Mouse (Mus musculus) CH12.LX (cell line): ENCODE measurements around the gene Mcemp1. TPM values are rescaled to one million over a fixed set of nuclear protein-coding genes. Genes with fewer than 3 reads are reported as not detected.

ENCODE experiments used
- DNase-seq: peaks from one replicate; pipeline ENCODE4 v3.0.0-alpha.2; 2013; ENCODE audit errors: extremely low read depth
- H3K27ac ChIP-seq: 2 replicates; pipeline ENCODE4 v1.5.1; 2012; ENCODE audit warnings: low read depth, mild to moderate bottlenecking, control low read depth, moderate library complexity; ENCODE audit not compliant: insufficient read depth
- H3K27me3 ChIP-seq: replicated peaks from 2 replicates; pipeline ENCODE3; 2012; ENCODE audit warnings: inconsistent platforms
- H3K36me3 ChIP-seq, 2 experiments: replicated peaks in 1 of 2; 2 replicates each; pipeline versions ENCODE3 to v1.6.1; 2012; ENCODE audit warnings: inconsistent platforms in 1 of 2, low read length in 1 of 2, mild to moderate bottlenecking in 1 of 2, mixed read lengths in 1 of 2, moderate library complexity in 1 of 2; ENCODE audit not compliant: control insufficient read depth in 1 of 2, insufficient read depth in 1 of 2
- H3K4me1 ChIP-seq, 2 experiments: 2 replicates each; pipeline ENCODE4 v1.6.1; 2012; ENCODE audit warnings: inconsistent platforms in 1 of 2, moderate library complexity in 1 of 2; ENCODE audit not compliant: insufficient read depth in 2 of 2, control insufficient read depth in 1 of 2
- H3K4me2 ChIP-seq: 2 replicates; pipeline ENCODE4 v1.6.1; 2012; ENCODE audit warnings: low read depth, mild to moderate bottlenecking, control low read depth; ENCODE audit not compliant: poor library complexity, insufficient read depth, severe bottlenecking
- H3K4me3 ChIP-seq, 3 experiments: fragments of 150-350 bp in 1 of 3; sonication (generic) in 1 of 3; replicated peaks in 1 of 3; 2 replicates each; pipeline versions ENCODE3 to v1.5.1; 2011 to 2012; ENCODE audit warnings: low read depth in 2 of 3, low read length in 2 of 3, mild to moderate bottlenecking in 2 of 3, moderate library complexity in 2 of 3, control low read depth in 1 of 3, improper control_type of control experiment in 1 of 3, inconsistent platforms in 1 of 3, mixed read lengths in 1 of 3; ENCODE audit not compliant: poor library complexity in 1 of 3
- H3K79me2 ChIP-seq: replicated peaks from 2 replicates; pipeline ENCODE4 v1.6.1; 2012; ENCODE audit warnings: mild to moderate bottlenecking, moderate library complexity; ENCODE audit not compliant: control insufficient read depth, poor library complexity, insufficient read depth, severe bottlenecking; ENCODE audit errors: extremely low read depth
- H3K9ac ChIP-seq: 2 replicates; pipeline ENCODE4 v1.6.1; 2012; ENCODE audit warnings: low read depth, mild to moderate bottlenecking, control low read depth, moderate library complexity; ENCODE audit not compliant: insufficient read depth
- H3K9me3 ChIP-seq: replicated peaks from 2 replicates; pipeline ENCODE3; 2012; ENCODE audit warnings: low read length, inconsistent platforms, mixed read lengths
- BHLHE40 ChIP-seq: IDR thresholded peaks from 2 replicates; pipeline ENCODE4 v1.6.1; 2011; ENCODE audit warnings: mild to moderate bottlenecking, low read depth, low read length, improper control_type of control experiment
- CHD1 ChIP-seq: IDR thresholded peaks from 2 replicates; pipeline ENCODE4 v1.6.1; 2012; ENCODE audit warnings: low read depth, low read length, improper control_type of control experiment, inconsistent platforms
- CTCF ChIP-seq, 2 experiments: IDR thresholded peaks in 1 of 2; conservative IDR thresholded peaks in 1 of 2; 2 replicates each; pipeline ENCODE4 v1.5.1; 2011 to 2012; ENCODE audit warnings: low read depth in 2 of 2, low read length in 2 of 2, improper control_type of control experiment in 1 of 2, inconsistent platforms in 1 of 2, mild to moderate bottlenecking in 1 of 2, moderate library complexity in 1 of 2
- IRF4 ChIP-seq: IDR thresholded peaks from 2 replicates; pipeline ENCODE4 v1.6.1; 2014; ENCODE audit warnings: low read depth, mild to moderate bottlenecking, inconsistent platforms, low read length, improper control_type of control experiment
- JUN ChIP-seq: IDR thresholded peaks from 2 replicates; pipeline ENCODE4 v1.6.1; 2011; ENCODE audit warnings: low read depth, mild to moderate bottlenecking, low read length, improper control_type of control experiment, moderate library complexity; ENCODE audit not compliant: insufficient read depth
- MEF2A ChIP-seq: IDR thresholded peaks from 2 replicates; pipeline ENCODE4 v1.6.1; 2014; ENCODE audit warnings: low read depth, mild to moderate bottlenecking, inconsistent platforms, low read length, improper control_type of control experiment, borderline replicate concordance
- NELFE ChIP-seq: IDR thresholded peaks from 2 replicates; pipeline ENCODE4 v1.6.1; 2011; ENCODE audit warnings: low read depth, low read length, improper control_type of control experiment
- NRF1 ChIP-seq: IDR thresholded peaks from 2 replicates; pipeline ENCODE4 v1.6.1; 2014; ENCODE audit warnings: low read depth, mild to moderate bottlenecking, inconsistent platforms, low read length, improper control_type of control experiment, moderate library complexity
- PAX5 ChIP-seq: IDR thresholded peaks from 2 replicates; pipeline ENCODE4 v1.6.1; 2012; ENCODE audit warnings: low read length, inconsistent platforms, mixed read lengths
- RCOR1 ChIP-seq: conservative IDR thresholded peaks from 2 replicates; pipeline ENCODE4 v1.6.1; 2012; ENCODE audit warnings: low read depth, mild to moderate bottlenecking, inconsistent platforms, low read length, improper control_type of control experiment
- SIN3A ChIP-seq: IDR thresholded peaks from 2 replicates; pipeline ENCODE4 v1.6.1; 2012; ENCODE audit warnings: low read length, improper control_type of control experiment, inconsistent platforms
- TBP ChIP-seq: conservative IDR thresholded peaks from 2 replicates; pipeline ENCODE4 v1.6.1; 2011; ENCODE audit warnings: low read depth, low read length, improper control_type of control experiment
- UBTF ChIP-seq: IDR thresholded peaks from 2 replicates; pipeline ENCODE4 v1.6.1; 2012; ENCODE audit warnings: low read depth, mild to moderate bottlenecking, inconsistent platforms, low read length, improper control_type of control experiment, moderate library complexity
- USF2 ChIP-seq: conservative IDR thresholded peaks from 2 replicates; pipeline ENCODE4 v1.6.1; 2011; ENCODE audit warnings: low read depth, low read length, improper control_type of control experiment
- ZKSCAN1 ChIP-seq: IDR thresholded peaks from 2 replicates; pipeline ENCODE4 v1.6.1; 2012; ENCODE audit warnings: low read depth, inconsistent platforms, low read length, improper control_type of control experiment, borderline replicate concordance
- ZNF384 ChIP-seq: IDR thresholded peaks from 2 replicates; pipeline ENCODE4 v1.6.1; 2012; ENCODE audit warnings: low read depth, low read length, improper control_type of control experiment, inconsistent platforms
- dilution Hi-C: fragments of 300-500 bp; cut with MboI; formaldehyde crosslinking; loops from 2 replicates; pipeline ENCODE4 v1.14.3; 2020; ENCODE audit warnings: low sequenced_read_pairs; ENCODE audit not compliant: extremely low pct_unique_long_range_greater_than_20kb, extremely low pct_ligation_motif_present
- in situ Hi-C: fragments of 300-500 bp; cut with MboI; formaldehyde crosslinking; loops from 3 replicates; pipeline ENCODE4 v1.14.3; 2019; ENCODE audit warnings: low sequenced_read_pairs, low pct_ligation_motif_present, low pct_unique_long_range_greater_than_20kb, mixed read lengths
- polyA plus RNA-seq: library from polyadenylated mRNA; unstranded; fragments of >175 nt; gene quantifications from 2 replicates; pipeline ENCODE4 v1.2.1, GENCODE M21; 2012; ENCODE audit warnings: low read depth; ENCODE audit not compliant: insufficient read length
- total RNA-seq, 2 experiments: library from RNA; depleted of rRNA; stranded (reverse); fragments of 300-350 nt in 1 of 2; fragments of >200 nt in 1 of 2; gene quantifications; 2 replicates each; pipeline ENCODE4 v1.2.3; 2012 to 2014

Mcemp1 gene
- total and polyA plus RNA-seq, 3 experiments: 0.36 to 0.39 TPM; not detected in 1

DNA sequence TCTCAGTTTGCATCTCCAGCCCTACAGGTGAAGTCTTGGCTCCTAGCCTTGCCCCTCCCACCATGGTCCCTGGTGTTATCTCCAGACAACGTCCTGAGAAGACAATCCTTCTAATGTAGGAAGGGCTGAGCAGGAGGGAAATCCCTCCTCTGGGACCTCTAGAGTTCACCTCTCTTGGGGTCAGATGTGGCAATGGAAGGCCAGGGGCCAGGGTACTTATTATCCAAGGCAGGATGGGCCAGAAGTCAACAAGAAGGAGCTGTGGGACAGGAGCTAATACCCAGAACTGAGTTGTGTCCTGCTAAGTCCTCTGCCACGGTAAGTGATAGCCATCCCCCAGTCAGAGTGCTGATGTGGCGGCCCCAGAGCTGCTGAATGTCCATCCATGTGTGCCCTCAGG lies 10.0 kb upstream of the Mcemp1 start, which contains the start of gene Retn:
Gene Retn (plus strand): TSS at position 245 of the 400 bp plus-strand sequence.
- dilution Hi-C loops: no loop called here
- no peaks in the 10 kb centered on the region for H3K9me3 ChIP-seq
- H3K27ac ChIP-seq: no peak within 1 kb of the TSS
- in situ Hi-C loops: no loop called here
- no peak within 1 kb of the TSS for H3K4me3 ChIP-seq
- no peak for DNase-seq
- TF ChIP-seq ZKSCAN1 (no peak), IRF4 (no peak), RCOR1 (no peak), NRF1 (no peak), SIN3A (no peak), MEF2A (no peak), NELFE (no peak), TBP (no peak), PAX5 (no peak), JUN (no peak), CHD1 (no peak), ZNF384 (no peak), BHLHE40 (no peak)
- no peak within 1 kb of the TSS for H3K9ac ChIP-seq
- H3K4me2 ChIP-seq: peak within 1 kb of the TSS; percentile 42; the same call in 1 of the 2 replicates
- no peaks in the 10 kb centered on the region for H3K36me3 ChIP-seq
- H3K4me1 ChIP-seq: peaks cover 5 to 26% of the 10 kb centered on the region in 2 experiments
- H3K79me2 ChIP-seq: no peaks in the 10 kb centered on the region
- H3K27me3 ChIP-seq: no peaks in the 10 kb centered on the region

DNA sequence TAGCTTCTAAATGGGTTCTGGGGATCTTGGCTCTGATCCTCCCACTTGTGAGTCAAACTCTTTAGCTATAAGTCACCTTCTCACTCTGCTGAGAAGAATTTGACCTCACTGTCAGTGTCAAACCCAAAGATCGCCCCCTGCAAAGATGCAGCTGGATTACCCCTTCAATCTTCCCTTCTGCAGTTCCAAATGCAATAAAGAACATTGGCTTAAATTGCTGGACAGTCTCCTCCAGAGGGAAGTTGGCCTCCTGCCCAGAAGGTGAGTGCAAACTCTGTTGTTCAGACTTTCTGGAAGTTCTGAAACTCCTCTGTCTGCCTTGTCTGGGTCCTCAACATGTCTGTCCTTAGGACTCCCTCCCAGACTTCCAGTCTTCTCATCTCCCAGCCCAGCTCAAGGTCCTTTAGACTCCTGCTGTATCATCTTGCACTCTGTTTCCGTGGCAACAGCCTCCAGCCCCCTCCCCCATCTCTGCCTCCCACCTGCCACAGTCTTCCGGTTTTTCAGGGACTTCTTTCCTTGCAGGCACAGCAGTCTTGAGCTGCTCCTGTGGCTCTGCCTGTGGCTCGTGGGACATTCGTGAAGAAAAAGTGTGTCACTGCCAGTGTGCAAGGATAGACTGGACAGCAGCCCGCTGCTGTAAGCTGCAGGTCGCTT lies 8.7 kb upstream of the Mcemp1 start:
- TF ChIP-seq PAX5: no peak
- no peak for TF ChIP-seq CTCF (conservative IDR thresholded peaks at IDR 0.05 in 1 of 2, IDR thresholded peaks at IDR 0.05 in 1 of 2; ENCODE audit: low read depth in 2 of 2, low read length in 2 of 2)
- no peak for TF ChIP-seq UBTF
- TF ChIP-seq IRF4: no peak
- no peak for TF ChIP-seq USF2
- peaks cover 9 to 31% of the 10 kb centered on the region in 2 experiments for H3K4me1 ChIP-seq

More for the DNA sequence above, 8.7 kb upstream of the Mcemp1 start:
- no peaks in the 10 kb centered on the region for H3K27me3 ChIP-seq
- no peak overlapping the region for H3K27ac ChIP-seq
- H3K4me2 ChIP-seq: 0 out of 2 replicates have a peak overlapping the region, but pooled peaks have one; percentile 11
- H3K9me3 ChIP-seq: no peaks in the 10 kb centered on the region
- H3K36me3 ChIP-seq: no peaks in the 10 kb centered on the region
- dilution Hi-C loops: no loop called here
- no peak overlapping the region for H3K9ac ChIP-seq
- DNase-seq: no peak
- H3K4me3 ChIP-seq: no peak overlapping the region
- no peaks in the 10 kb centered on the region for H3K79me2 ChIP-seq
- in situ Hi-C loops: no loop called here
